Comparison of ENCODE assay signal across 8 mouse cellular contexts in genomic region chr14:40979002-40979401, GRCm38 (mm10). TPM values are rescaled to one million over a fixed set of nuclear protein-coding genes. Genes with fewer than 3 reads are reported as not detected.
DNase-seq lines count a peak whose midpoint lies in the region; ATAC-seq and TF ChIP-seq lines count a peak whose summit lies in the region.

No protein-coding gene starts in this region.

- ATAC-seq in erythroid progenitor cell, adult 5-6 weeks (replicated peaks; ENCODE audit: low FRiP score, poor library complexity, severe bottlenecking) = peak; percentile 68; the same call in 1 of the 2 replicates
- ATAC-seq in lung, embryonic 16.5 days (ENCODE audit: low read depth) = peak; percentile 96
- peak; percentile 89 for ATAC-seq in stomach, embryonic 14.5 days (ENCODE audit: insufficient number of reproducible peaks, insufficient read depth, low FRiP score, low read depth)

- H3K4me3 ChIP-seq in kidney, adult 2 months (ENCODE audit: insufficient read depth, low read depth, low read length) = no peak overlapping the region
- no peak overlapping the region for H3K4me3 ChIP-seq in lung, embryonic 16.5 days (ENCODE audit: low read length)
- no peak overlapping the region for H3K4me3 ChIP-seq in stomach, embryonic 14.5 days (ENCODE audit: low read depth, low read length)

- no peaks in the 10 kb centered on the region for H3K4me1 ChIP-seq in kidney, adult 2 months (ENCODE audit: control insufficient read depth, insufficient read depth, low read length)
- H3K4me1 ChIP-seq in lung, embryonic 16.5 days (replicated peaks; ENCODE audit: control insufficient read depth, insufficient read depth, low read length) = peaks cover 5% of the 10 kb centered on the region; the same call in 1 of the 2 replicates
- H3K4me1 ChIP-seq in stomach, embryonic 14.5 days (ENCODE audit: control insufficient read depth, insufficient read depth, low read length) = no peaks in the 10 kb centered on the region

- no peak overlapping the region for H3K9ac ChIP-seq in lung, embryonic 16.5 days (ENCODE audit: low read length)
- H3K9ac ChIP-seq in stomach, embryonic 14.5 days (replicated peaks; ENCODE audit: low read depth, low read length) = no peak overlapping the region

- H3K36me3 ChIP-seq in kidney, adult 2 months (ENCODE audit: control insufficient read depth, insufficient read depth, low read length) = no peaks in the 10 kb centered on the region
- no peaks in the 10 kb centered on the region for H3K36me3 ChIP-seq in lung, embryonic 16.5 days (ENCODE audit: control insufficient read depth, insufficient read depth, low read length)
- no peaks in the 10 kb centered on the region for H3K36me3 ChIP-seq in stomach, embryonic 14.5 days (ENCODE audit: control insufficient read depth, insufficient read depth, low read length)

- H3K9me3 ChIP-seq in lung, embryonic 16.5 days (ENCODE audit: control insufficient read depth, low read length) = no peaks in the 10 kb centered on the region
- no peaks in the 10 kb centered on the region for H3K9me3 ChIP-seq in stomach, embryonic 14.5 days (ENCODE audit: control insufficient read depth, low read depth, low read length)

- peak; percentile 96 for TF ChIP-seq CTCF in kidney, adult 2 months (conservative IDR thresholded peaks at IDR 0.05; ENCODE audit: insufficient read depth, insufficient read length, low read depth, low read length)

- TF ChIP-seq POLR2A in kidney, adult 2 months (IDR thresholded peaks at IDR 0.05; ENCODE audit: low read depth, low read length) = no peak

- WGBS in kidney, adult 2 months = 44% methylated on average over 4 of the region's 4 CpGs
- 45% methylated on average over 4 of the region's 4 CpGs for WGBS in lung, embryonic 16.5 days
- 46% methylated on average over 4 of the region's 4 CpGs for WGBS in stomach, embryonic 14.5 days

- H3K27ac ChIP-seq in kidney, adult 2 months (ENCODE audit: insufficient read depth, low read depth, low read length) = no peak overlapping the region
- no peak overlapping the region for H3K27ac ChIP-seq in lung, embryonic 16.5 days (ENCODE audit: low read length)
- H3K27ac ChIP-seq in stomach, embryonic 14.5 days (ENCODE audit: low read length) = no peak overlapping the region

- DNase-seq in left cerebral cortex, adult 18-20 months (ENCODE audit: low spot score in 2 of 2) = peak; percentile 47 to 48
- DNase-seq in left cerebral cortex, postnatal 36 days (ENCODE audit: low spot score in 2 of 2) = no peak
- DNase-seq in adrenal gland, adult 2 months = peak; percentile 63
- peak; percentile 82 for DNase-seq in kidney, adult 2 months
- no peak for DNase-seq in right cerebral cortex, adult 18-20 months

- H3K4me2 ChIP-seq in lung, embryonic 16.5 days (ENCODE audit: low read depth, low read length) = no peak overlapping the region
- no peak overlapping the region for H3K4me2 ChIP-seq in stomach, embryonic 14.5 days (replicated peaks; ENCODE audit: low read depth, low read length)

- no peaks in the 10 kb centered on the region for H3K27me3 ChIP-seq in kidney, adult 2 months (replicated peaks; ENCODE audit: control insufficient read depth, insufficient read depth, low read length)
- no peaks in the 10 kb centered on the region for H3K27me3 ChIP-seq in lung, embryonic 16.5 days (ENCODE audit: control insufficient read depth, insufficient read depth, low read depth, low read length)
- no peaks in the 10 kb centered on the region for H3K27me3 ChIP-seq in stomach, embryonic 14.5 days (ENCODE audit: control insufficient read depth, insufficient read depth, low read length)

- intact Hi-C loops in left cerebral cortex, postnatal 36 days (cut with DNase I) = loop anchor here (2.0 kb wide), 1 partner anchor 56 kb away; no protein-coding TSS in a partner anchor

RNA-seq across cellular contexts. Expression of gene Tspan14, which starts 12.4 kb away (rescaled TPM):
- total RNA-seq in left cerebral cortex, adult 18-20 months (2021) = 10 to 100 TPM; 41.8 to 45.3 TPM
- 10 to 100 TPM; 54.2 to 56.6 TPM for total RNA-seq in left cerebral cortex, postnatal 36 days (2021)
- total RNA-seq in adrenal gland, adult 2 months (2021) = 10 to 100 TPM; 26.3 to 35.8 TPM
- polyA plus RNA-seq in adrenal gland, adult 2 months (2012; rRNA removed) = 30.7 and 31.2 TPM in 2 replicates
- total RNA-seq in erythroid progenitor cell, adult 5-6 weeks (2015; ENCODE audit: low replicate concordance) = 8.8 and 13.3 TPM in 2 replicates
- 4.4 and 7.9 TPM in 2 replicates for total RNA-seq in erythroid progenitor cell, adult 5-6 weeks (2017; ENCODE audit: low replicate concordance)
- 119 and 121 TPM in 2 replicates for polyA plus RNA-seq in kidney, adult 2 months (2012; rRNA removed)
- 104 TPM in 2 replicates for polyA plus RNA-seq in lung, embryonic 16.5 days (2015; fragmentation: Nextera tagmentation; extraction: Ambion mirVana)
- 84.5 and 88.2 TPM in 2 replicates for polyA plus RNA-seq in stomach, embryonic 14.5 days (2014; fragmentation: Nextera tagmentation; extraction: Ambion mirVana)

RNA-seq across cellular contexts. Expression of gene Fam213a, which starts 34.6 kb away (rescaled TPM):
- total RNA-seq in left cerebral cortex, adult 18-20 months (2021) = 100 to 1,000 TPM; 128 to 132 TPM
- total RNA-seq in left cerebral cortex, postnatal 36 days (2021) = 100 to 1,000 TPM; 118 to 125 TPM
- total RNA-seq in adrenal gland, adult 2 months (2021) = 100 to 1,000 TPM in 1 of 2 experiments, 10 to 100 TPM in 1; 98.0 to 158 TPM
- 26.2 and 36.3 TPM in 2 replicates for polyA plus RNA-seq in adrenal gland, adult 2 months (2012; rRNA removed)
- 162 and 195 TPM in 2 replicates for total RNA-seq in erythroid progenitor cell, adult 5-6 weeks (2015; ENCODE audit: low replicate concordance)
- 261 and 301 TPM in 2 replicates for total RNA-seq in erythroid progenitor cell, adult 5-6 weeks (2017; ENCODE audit: low replicate concordance)
- polyA plus RNA-seq in kidney, adult 2 months (2012; rRNA removed) = 68.2 and 80.8 TPM in 2 replicates
- 131 and 132 TPM in 2 replicates for polyA plus RNA-seq in lung, embryonic 16.5 days (2015; fragmentation: Nextera tagmentation; extraction: Ambion mirVana)
- 42.7 and 45.8 TPM in 2 replicates for polyA plus RNA-seq in stomach, embryonic 14.5 days (2014; fragmentation: Nextera tagmentation; extraction: Ambion mirVana)

Comparison
In these comparisons a context has a peak if more than half of its experiments do, and no peak if none do; other contexts are left out.
1. DNase-seq: peak in left cerebral cortex, adult 18-20 months (2 of 2), adrenal gland, adult 2 months (single experiment) and kidney, adult 2 months (single experiment); none in left cerebral cortex, postnatal 36 days (0 of 2) and right cerebral cortex, adult 18-20 months (single experiment).
2. Peak in every context shown above with its lines, with median percentiles within 50 percentile points of each other: ATAC-seq.